Mouse (Mus musculus) lung, postnatal 0 days (tissue): ENCODE data around the gene Msh3. TPM values are rescaled to one million over a fixed set of nuclear protein-coding genes. Genes with fewer than 3 reads are reported as not detected.

Source experiments
- ATAC-seq: fragments of 200-750 bp; cut with Nextera tagmentation; 2 replicates; pipeline ENCODE4 v1.8.0; 2017; ENCODE audit warnings: moderate library complexity
- DNase-seq: peaks from one replicate; pipeline ENCODE4 v3.0.0-alpha.2; 2016; ENCODE audit warnings: low spot score
- H3K27ac ChIP-seq: fragments of 300-500 bp; sonication (generic); 2 replicates; pipeline ENCODE4 v1.5.1; 2014; ENCODE audit warnings: antibody characterized with exemption, mild to moderate bottlenecking, low read length, mixed read lengths
- H3K27me3 ChIP-seq: fragments of 300-500 bp; sonication (generic); replicated peaks from 2 replicates; pipeline ENCODE4 v1.6.1; 2014; ENCODE audit warnings: low read length, mixed read lengths; ENCODE audit not compliant: insufficient read depth
- H3K36me3 ChIP-seq: fragments of 300-500 bp; sonication (generic); 2 replicates; pipeline ENCODE4 v1.6.1; 2014; ENCODE audit warnings: low read length, mixed read lengths; ENCODE audit not compliant: insufficient read depth
- H3K4me1 ChIP-seq: fragments of 300-500 bp; sonication (generic); 2 replicates; pipeline ENCODE4 v1.6.1; 2014; ENCODE audit warnings: antibody characterized with exemption, low read depth, low read length, mixed read lengths; ENCODE audit not compliant: insufficient read depth
- H3K4me2 ChIP-seq: fragments of 300-500 bp; sonication (generic); replicated peaks from 2 replicates; pipeline ENCODE4 v1.6.1; 2014; ENCODE audit warnings: low read depth, mild to moderate bottlenecking, low read length, moderate library complexity, mixed read lengths
- H3K4me3 ChIP-seq: fragments of 300-500 bp; sonication (generic); 2 replicates; pipeline ENCODE4 v1.5.1; 2014; ENCODE audit warnings: low read depth, low read length
- H3K9ac ChIP-seq: fragments of 300-500 bp; sonication (generic); replicated peaks from 2 replicates; pipeline ENCODE4 v1.6.1; 2014; ENCODE audit warnings: low read depth, mild to moderate bottlenecking
- H3K9me3 ChIP-seq: fragments of 300-500 bp; sonication (generic); 2 replicates; pipeline ENCODE4 v1.6.1; 2016; ENCODE audit warnings: low read length, mixed read lengths
- CTCF ChIP-seq: IDR thresholded peaks from 2 replicates; pipeline ENCODE4 v1.5.1; 2016; ENCODE audit warnings: antibody characterized with exemption, mild to moderate bottlenecking
- EP300 ChIP-seq: IDR thresholded peaks from 2 replicates; pipeline ENCODE4 v1.6.1; 2016; ENCODE audit warnings: antibody characterized with exemption, mild to moderate bottlenecking, control low read depth
- WGBS: fragments of 180-500 bp; shearing (Covaris S2); extraction: QIAGEN DNeasy Blood & Tissue Kit; methylation state at CpG from one replicate; pipeline ENCODE4 v1.1.7; 2014; 5-methylcytosine and 5-hydroxymethylcytosine counted together
- polyA plus RNA-seq: library from polyadenylated mRNA; unstranded; fragments of >200 nt; fragmentation: Nextera tagmentation; extraction: Ambion mirVana; gene quantifications from 2 replicates; pipeline ENCODE4 v1.2.1, GENCODE M21; 2015

Msh3 gene
- polyA plus RNA-seq, 1 experiment from 2014 or later, result 11.5 TPM

GRCm38 (mm10) chr13:92337773-92338462, 16.9 kb downstream of the Msh3 start:
- ATAC-seq (no peak), DNase-seq (peak; percentile 45)
- H3K4me1 ChIP-seq, result no peaks in the 10 kb centered on the region
- H3K4me3 ChIP-seq, result no peak overlapping the region
- H3K9ac ChIP-seq, result no peak overlapping the region
- 0 out of 2 replicates have a peak, but pooled peaks cover under 1% of the 10 kb centered on the region for H3K36me3 ChIP-seq
- no peaks in the 10 kb centered on the region for H3K9me3 ChIP-seq
- H3K27ac ChIP-seq, result no peak overlapping the region
- H3K4me2 ChIP-seq, result no peak overlapping the region
- H3K27me3 ChIP-seq, result no peaks in the 10 kb centered on the region
- TF ChIP-seq EP300 (no peak), CTCF (no peak)
- 70% methylated on average over 6 of the region's 6 CpGs for WGBS

DNA sequence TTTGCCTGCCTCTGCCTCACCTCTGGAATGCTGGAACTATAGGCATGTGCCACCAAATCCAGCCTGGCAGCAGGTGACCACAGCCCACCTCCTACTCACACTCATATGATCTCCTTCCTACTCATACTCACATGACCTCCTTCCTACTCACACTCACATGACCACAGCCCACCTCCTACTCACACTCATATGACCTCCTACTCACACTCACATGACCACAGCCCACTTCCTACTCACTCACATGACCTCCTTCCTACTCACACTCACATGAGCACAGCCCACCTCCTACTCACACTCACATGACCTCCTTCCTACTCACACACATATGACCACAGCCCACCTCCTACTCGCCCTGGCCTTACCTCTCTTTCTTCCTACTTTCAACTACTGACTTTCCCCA, 17.9 kb downstream of the Msh3 start:
- H3K9me3 ChIP-seq, result no peaks in the 10 kb centered on the region
- no peak overlapping the region for H3K27ac ChIP-seq
- H3K4me1 ChIP-seq, result no peaks in the 10 kb centered on the region
- ATAC-seq, result no peak
- no peak overlapping the region for H3K4me2 ChIP-seq
- DNase-seq, result no peak
- no peaks in the 10 kb centered on the region for H3K36me3 ChIP-seq
- WGBS, result 96% methylated on average over 1 of the region's 1 CpGs
- no peak overlapping the region for H3K9ac ChIP-seq
- no peaks in the 10 kb centered on the region for H3K27me3 ChIP-seq
- TF ChIP-seq EP300 (no peak), CTCF (no peak)
- H3K4me3 ChIP-seq, result no peak overlapping the region

GRCm38 (mm10) chr13:92332103-92332879, 22.5 kb downstream of the Msh3 start:
- no peaks in the 10 kb centered on the region for H3K36me3 ChIP-seq
- TF ChIP-seq EP300 (no peak), CTCF (no peak)

GRCm38 (mm10) chr13:92330621-92331020, 24.2 kb downstream of the Msh3 start:
- 90% methylated on average over 3 of the region's 3 CpGs for WGBS
- no peaks in the 10 kb centered on the region for H3K9me3 ChIP-seq
- no peak for ATAC-seq
- no peak for DNase-seq
- no peaks in the 10 kb centered on the region for H3K27me3 ChIP-seq
- no peaks in the 10 kb centered on the region for H3K4me1 ChIP-seq
- no peak overlapping the region for H3K4me2 ChIP-seq
- no peak for TF ChIP-seq EP300
- TF ChIP-seq CTCF, result no peak
- H3K27ac ChIP-seq, result no peak overlapping the region
- H3K9ac ChIP-seq, result no peak overlapping the region
- no peak overlapping the region for H3K4me3 ChIP-seq
- H3K36me3 ChIP-seq, result 0 out of 2 replicates have a peak, but pooled peaks cover under 1% of the 10 kb centered on the region

More at GRCm38 (mm10) chr13:92332103-92332879, 22.5 kb downstream of the Msh3 start:
- ATAC-seq (no peak), DNase-seq (no peak)
- no peaks in the 10 kb centered on the region for H3K4me1 ChIP-seq
- H3K4me3 ChIP-seq, result no peak overlapping the region
- no peak overlapping the region for H3K27ac ChIP-seq
- H3K9me3 ChIP-seq, result no peaks in the 10 kb centered on the region
- H3K9ac ChIP-seq, result no peak overlapping the region
- no peak overlapping the region for H3K4me2 ChIP-seq
- WGBS, result 92% methylated on average over 15 of the region's 15 CpGs
- no peaks in the 10 kb centered on the region for H3K27me3 ChIP-seq

DNA sequence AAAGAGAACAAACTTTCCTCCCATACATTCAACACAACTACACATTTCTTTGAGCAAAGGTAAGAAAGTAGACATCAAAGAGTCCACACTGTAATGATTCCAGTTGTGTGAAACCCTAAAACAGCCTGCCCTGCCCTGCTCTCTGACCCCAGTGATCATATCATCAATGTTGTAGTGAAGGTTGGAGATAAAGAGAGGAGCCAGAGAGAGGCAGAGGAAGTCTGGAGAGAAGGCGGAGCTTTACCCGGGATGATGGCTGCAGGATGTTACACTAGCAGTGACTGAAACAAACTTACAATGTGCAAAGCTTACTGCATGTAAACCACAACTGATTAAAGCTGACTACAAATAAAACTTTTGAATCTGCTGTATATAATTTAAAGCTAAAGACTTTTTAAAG, 26.8 kb downstream of the Msh3 start:
- Histone ChIP-seq H3K4me3 (no peak overlapping the region), H3K9me3 (no peaks in the 10 kb centered on the region), H3K9ac (no peak overlapping the region), H3K4me1 (no peaks in the 10 kb centered on the region), H3K27me3 (no peaks in the 10 kb centered on the region), H3K36me3 (peaks cover 5% of the 10 kb centered on the region; the same call in 1 of the 2 replicates), H3K27ac (no peak overlapping the region), H3K4me2 (no peak overlapping the region)
- TF ChIP-seq EP300 (no peak), CTCF (no peak)
- WGBS, result 69% methylated on average over 2 of the region's 2 CpGs
- ATAC-seq (no peak), DNase-seq (no peak)

- no peak overlapping the region for H3K27ac ChIP-seq
- ATAC-seq (no peak), DNase-seq (no peak)
- H3K9me3 ChIP-seq, result no peaks in the 10 kb centered on the region
- H3K4me3 ChIP-seq, result no peak overlapping the region
- 65% methylated on average over 5 of the region's 5 CpGs for WGBS
- no peak overlapping the region for H3K4me2 ChIP-seq
- H3K36me3 ChIP-seq, result peaks cover 5% of the 10 kb centered on the region; the same call in 1 of the 2 replicates
- TF ChIP-seq EP300, result no peak
- TF ChIP-seq CTCF, result no peak
- no peak overlapping the region for H3K9ac ChIP-seq
- H3K4me1 ChIP-seq, result no peaks in the 10 kb centered on the region
- H3K27me3 ChIP-seq, result no peaks in the 10 kb centered on the region
Observed at GRCm38 (mm10) chr13:92326030-92326429, 28.8 kb downstream of the Msh3 start.
